8 mouse cellular contexts compared by ENCODE assay signal in the genomic region with DNA sequence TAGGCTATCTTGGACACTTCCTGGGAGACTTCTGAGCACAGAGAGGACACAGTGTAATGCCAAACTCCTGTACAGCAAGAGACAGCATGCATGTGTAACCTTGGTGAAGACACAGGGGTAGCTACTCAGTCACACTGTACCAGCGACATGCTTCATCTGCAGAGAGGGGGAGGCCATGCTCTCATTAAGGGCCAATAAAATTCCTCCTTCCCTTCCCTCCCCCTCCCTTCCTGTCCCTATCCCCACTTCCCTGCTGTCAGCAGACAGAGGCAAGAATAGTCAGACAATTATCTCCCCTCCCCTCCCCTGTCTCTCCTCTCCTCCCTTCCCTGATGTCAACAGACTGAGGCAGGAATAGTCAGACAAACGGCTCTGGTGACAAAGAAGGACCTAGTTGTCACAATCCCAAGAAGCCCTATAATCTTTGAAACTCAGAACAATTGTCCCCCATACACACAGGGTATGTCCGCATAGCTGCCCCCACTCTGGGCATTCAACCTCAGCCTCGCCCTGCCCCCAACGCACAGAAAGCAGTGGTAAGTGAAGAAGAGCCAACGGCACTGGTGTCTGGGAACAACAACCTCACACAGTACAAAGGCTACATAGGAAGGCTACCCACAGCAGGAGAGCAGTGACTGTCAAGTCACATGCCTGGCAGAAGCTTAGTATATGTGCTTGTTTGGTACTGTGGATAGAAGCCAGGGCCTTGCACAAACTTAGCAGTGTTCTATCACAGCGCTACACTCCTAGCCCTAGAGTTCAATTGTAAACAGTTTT. TPM values are rescaled to one million over a fixed set of nuclear protein-coding genes. Genes with fewer than 3 reads are reported as not detected.
A peak's percentile ranks its signal among the peaks of the same experiment; 100 is the strongest.
DNase-seq lines count a peak whose midpoint lies in the region; ATAC-seq and TF ChIP-seq lines count a peak whose summit lies in the region.

No protein-coding gene starts in this region.

- H3K36me3 ChIP-seq in embryonic facial prominence, embryonic 13.5 days, result no peaks in the 10 kb centered on the region
- H3K36me3 ChIP-seq in hindbrain, postnatal 0 days (ENCODE audit: insufficient read depth, low read length), result no peaks in the 10 kb centered on the region

- WGBS in embryonic facial prominence, embryonic 13.5 days, result 19% methylated on average over 7 of the region's 7 CpGs
- 7% methylated on average over 7 of the region's 7 CpGs for WGBS in hindbrain, postnatal 0 days

- no peak overlapping the region for H3K4me2 ChIP-seq in embryonic facial prominence, embryonic 13.5 days
- peak overlapping the region; percentile 1; the same call in 1 of the 2 replicates for H3K4me2 ChIP-seq in hindbrain, postnatal 0 days (ENCODE audit: low read depth, low read length)

- H3K9me3 ChIP-seq in embryonic facial prominence, embryonic 13.5 days, result no peaks in the 10 kb centered on the region
- no peaks in the 10 kb centered on the region for H3K9me3 ChIP-seq in hindbrain, postnatal 0 days (ENCODE audit: low read length)

- peaks cover 31% of the 10 kb centered on the region for H3K4me1 ChIP-seq in embryonic facial prominence, embryonic 13.5 days
- H3K4me1 ChIP-seq in hindbrain, postnatal 0 days (ENCODE audit: insufficient read depth, low read length), result peaks cover 45% of the 10 kb centered on the region

- no peak for TF ChIP-seq CTCF in hindbrain, postnatal 0 days (IDR thresholded peaks at IDR 0.05; ENCODE audit: low read depth)

- H3K4me3 ChIP-seq in embryonic facial prominence, embryonic 13.5 days, result no peak overlapping the region
- H3K4me3 ChIP-seq in hindbrain, postnatal 0 days (ENCODE audit: low read length), result no peak overlapping the region

- DNase-seq in adrenal gland, postnatal 10 days, result peak; percentile 46
- no peak for DNase-seq in adrenal gland, adult 8-10 months
- DNase-seq in 3134 (ENCODE audit: extremely low read depth, insufficient read length, low spot score), result peak; percentile 59
- peak; percentile 72 for DNase-seq in hindbrain, postnatal 0 days (ENCODE audit: low spot score)
- DNase-seq in telencephalon, adult 2 months (ENCODE audit: low read depth, low spot score), result peak; percentile 76
- no peak for DNase-seq in layer of hippocampus, postnatal 25 days (ENCODE audit: extremely low spot score in 1 of 2, low spot score in 1 of 2)

- 0 out of 2 replicates have a peak, but pooled peaks have one; percentile 21 for ATAC-seq in embryonic facial prominence, embryonic 13.5 days (ENCODE audit: insufficient number of reproducible peaks, insufficient read depth, low FRiP score, low TSS enrichment, low read depth)
- ATAC-seq in hindbrain, postnatal 0 days, result peak; percentile 85
- ATAC-seq in megakaryocyte-erythroid progenitor cell, adult 5-6 weeks (replicated peaks; ENCODE audit: low FRiP score, low TSS enrichment, poor library complexity, severe bottlenecking), result peak; percentile 24; the same call in 1 of the 2 replicates

- H3K27ac ChIP-seq in embryonic facial prominence, embryonic 13.5 days, result no peak overlapping the region
- H3K27ac ChIP-seq in hindbrain, postnatal 0 days, result peak overlapping the region; percentile 82

- no peaks in the 10 kb centered on the region for H3K27me3 ChIP-seq in embryonic facial prominence, embryonic 13.5 days
- no peaks in the 10 kb centered on the region for H3K27me3 ChIP-seq in hindbrain, postnatal 0 days (ENCODE audit: insufficient read depth, low read length)

- no peak overlapping the region for H3K9ac ChIP-seq in embryonic facial prominence, embryonic 13.5 days
- no peak overlapping the region for H3K9ac ChIP-seq in hindbrain, postnatal 0 days (replicated peaks; ENCODE audit: low read length)

RNA-seq across cellular contexts. Expression of a gene that starts 28.8 kb away (rescaled TPM):
- total RNA-seq in adrenal gland, postnatal 10 days (2021), result 10 to 100 TPM; 32.5 to 39.5 TPM
- 10 to 100 TPM; 27.8 to 46.6 (median 33.1) TPM for total RNA-seq in adrenal gland, adult 8-10 months (2022)
- polyA plus RNA-seq in embryonic facial prominence, embryonic 13.5 days (2015; fragmentation: Nextera tagmentation; extraction: Ambion mirVana), result 25.5 and 29.1 TPM in 2 replicates
- total RNA-seq in hindbrain, postnatal 0 days (2014; rRNA removed), result 84.7 and 85.2 TPM in 2 replicates
- polyA plus RNA-seq in hindbrain, postnatal 0 days (2015; fragmentation: Nextera tagmentation; extraction: Ambion mirVana), result 29.4 and 33.5 TPM in 2 replicates
- total RNA-seq in megakaryocyte-erythroid progenitor cell, adult 5-6 weeks (2014; fragmentation: Nextera tagmentation), result 34.4 and 36.2 TPM in 2 replicates
- total RNA-seq in megakaryocyte-erythroid progenitor cell, adult 5-6 weeks (2017), result 25.9 and 43.0 TPM in 2 replicates
- total RNA-seq in layer of hippocampus, postnatal 25 days (2021), result 10 to 100 TPM; 58.5 to 66.2 TPM

RNA-seq across cellular contexts. Expression of a gene that starts 57.1 kb away (rescaled TPM):
- total RNA-seq in adrenal gland, postnatal 10 days (2021), result under 1 TPM in 1 of 2 experiments, not detected in 1; 0.30 TPM
- under 1 TPM in 3 of 4 experiments, not detected in 1; 0.37 to 0.67 (median 0.45) TPM for total RNA-seq in adrenal gland, adult 8-10 months (2022)
- 0.15 TPM in 1 of 2 replicates, not detected in the other for polyA plus RNA-seq in embryonic facial prominence, embryonic 13.5 days (2015; fragmentation: Nextera tagmentation; extraction: Ambion mirVana)
- 0.54 and 0.84 TPM in 2 replicates for total RNA-seq in hindbrain, postnatal 0 days (2014; rRNA removed)
- polyA plus RNA-seq in hindbrain, postnatal 0 days (2015; fragmentation: Nextera tagmentation; extraction: Ambion mirVana), result 1.8 TPM in 2 replicates
- total RNA-seq in megakaryocyte-erythroid progenitor cell, adult 5-6 weeks (2014; fragmentation: Nextera tagmentation), result not detected in 2 replicates
- not detected in 2 replicates for total RNA-seq in megakaryocyte-erythroid progenitor cell, adult 5-6 weeks (2017)
- 1 to 10 TPM; 1.4 to 1.7 TPM for total RNA-seq in layer of hippocampus, postnatal 25 days (2021)

Comparison
In these comparisons a context has a peak if more than half of its experiments do, and no peak if none do; other contexts are left out.
1. DNase-seq: peak in adrenal gland, postnatal 10 days (single experiment), 3134 (single experiment), hindbrain, postnatal 0 days (single experiment) and telencephalon, adult 2 months (single experiment); none in adrenal gland, adult 8-10 months (single experiment) and layer of hippocampus, postnatal 25 days (0 of 2).
2. ATAC-seq: peak in every context shown above with its lines; median percentile 85 in hindbrain, postnatal 0 days; 24 in megakaryocyte-erythroid progenitor cell, adult 5-6 weeks; 21 in embryonic facial prominence, embryonic 13.5 days.